Mouse (Mus musculus) brain, embryonic 14.5 days (tissue): ENCODE results near the gene Sbno2.

Source experiments
- CTCF ChIP-seq: fragments of 200-500 bp; IDR thresholded peaks from 2 replicates; pipeline ENCODE4 v1.5.1; 2012; ENCODE audit warnings: inconsistent platforms, mild to moderate bottlenecking, moderate library complexity, borderline replicate concordance; ENCODE audit not compliant: insufficient read depth, insufficient read length; ENCODE audit errors: extremely low read depth
- POLR2A ChIP-seq: fragments of 200-500 bp; IDR thresholded peaks from 2 replicates; pipeline ENCODE4 v1.6.1; 2012; ENCODE audit warnings: mild to moderate bottlenecking, inconsistent platforms, borderline replicate concordance; ENCODE audit not compliant: poor library complexity, insufficient read depth, insufficient read length, severe bottlenecking; ENCODE audit errors: extremely low read depth

DNA sequence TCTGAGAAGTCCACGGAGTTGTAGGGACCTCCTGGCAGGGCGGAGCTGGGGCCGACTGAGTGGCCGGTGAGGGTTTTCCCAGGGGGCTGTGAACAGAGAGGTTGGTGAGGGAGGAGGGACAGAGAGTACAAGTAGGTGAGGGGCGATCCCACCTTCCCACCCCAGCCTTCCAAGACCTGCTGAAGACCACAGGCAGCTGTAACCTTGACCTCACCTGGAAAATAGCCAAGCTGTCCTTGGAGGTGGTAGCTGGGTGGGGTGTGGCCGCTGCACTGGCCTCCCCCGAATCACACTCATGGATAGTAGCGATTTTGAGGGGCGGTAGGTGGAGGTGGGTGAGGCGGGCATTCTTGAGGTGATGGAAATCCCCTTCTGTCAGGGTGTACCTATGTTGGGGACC is 29.8 kb upstream of the Sbno2 start:
- TF ChIP-seq CTCF (no peak), POLR2A (no peak)
